ENCODE assay signal across 9 mouse cellular contexts in the genomic region with DNA sequence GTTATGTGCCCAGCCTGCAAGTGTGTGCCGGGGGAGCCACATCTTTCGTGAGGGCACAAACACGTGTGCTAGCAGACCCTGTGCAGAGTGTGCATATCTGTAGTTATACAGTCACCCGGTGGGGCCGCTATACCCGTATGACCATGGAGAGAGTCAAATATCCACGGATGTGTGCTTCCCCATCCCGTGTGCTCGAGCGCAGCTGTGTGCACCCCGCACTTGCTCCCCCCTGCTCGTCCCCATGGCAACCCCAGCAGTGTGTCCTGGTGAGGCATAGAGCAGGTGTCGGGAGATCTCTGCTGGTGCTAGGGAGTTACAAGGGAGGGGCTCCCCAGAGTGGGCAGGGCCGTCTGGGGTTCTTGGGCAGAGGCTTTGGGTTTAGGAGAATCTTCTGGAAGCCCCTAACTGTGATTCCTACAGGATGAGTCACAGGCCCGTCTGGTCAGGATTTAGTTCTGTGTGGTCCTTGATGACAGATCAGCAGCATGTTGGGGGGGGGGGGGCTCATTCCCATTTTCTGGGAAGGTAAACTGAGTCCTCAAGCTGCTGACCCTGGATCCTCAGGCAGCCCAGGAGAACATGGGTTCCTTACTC. TPM values are rescaled to one million over a fixed set of nuclear protein-coding genes. Genes with fewer than 3 reads are reported as not detected.
A peak's percentile ranks its signal among the peaks of the same experiment; 100 is the strongest.
DNase-seq lines count a peak whose midpoint lies in the region; ATAC-seq and TF ChIP-seq lines count a peak whose summit lies in the region.
"Had no signal": no experiment of that assay in that cellular context is flagged by ENCODE, and none has a peak within 500 bp of the region (broad histone marks: within the 10 kb centered on the region; RNA-seq: fewer than 3 reads in every experiment).

No protein-coding gene starts in this region.

- peak; percentile 80 for ATAC-seq in limb, embryonic 13.5 days (ENCODE audit: low FRiP score, low read depth)
- peak; percentile 44 for ATAC-seq in stomach, embryonic 15.5 days (ENCODE audit: insufficient read depth, low FRiP score, low read depth)
- ATAC-seq in liver, postnatal 0 days = no peak

- no peaks in the 10 kb centered on the region for H3K36me3 ChIP-seq in forebrain, embryonic 10.5 days (replicated peaks)
- H3K36me3 ChIP-seq in limb, embryonic 13.5 days = no peaks in the 10 kb centered on the region
- no peaks in the 10 kb centered on the region for H3K36me3 ChIP-seq in stomach, embryonic 15.5 days
- no peaks in the 10 kb centered on the region for H3K36me3 ChIP-seq in liver, postnatal 0 days (replicated peaks; ENCODE audit: insufficient read depth, low read length)

- no peak for TF ChIP-seq EP300 in liver, postnatal 0 days (IDR thresholded peaks at IDR 0.05; ENCODE audit: low read depth)

- WGBS in forebrain, embryonic 10.5 days = 44% methylated on average over 15 of the region's 15 CpGs
- WGBS in limb, embryonic 13.5 days = 35% methylated on average over 15 of the region's 15 CpGs
- WGBS in stomach, embryonic 15.5 days = 28% methylated on average over 15 of the region's 15 CpGs
- WGBS in liver, postnatal 0 days (ENCODE audit: insufficient replicate concordance) = 37% methylated on average over 15 of the region's 15 CpGs

- no peaks in the 10 kb centered on the region for H3K9me3 ChIP-seq in forebrain, embryonic 10.5 days
- no peaks in the 10 kb centered on the region for H3K9me3 ChIP-seq in limb, embryonic 13.5 days
- H3K9me3 ChIP-seq in stomach, embryonic 15.5 days = no peaks in the 10 kb centered on the region
- H3K9me3 ChIP-seq in liver, postnatal 0 days (ENCODE audit: low read length) = no peaks in the 10 kb centered on the region

- peak overlapping the region; percentile 72 for H3K27ac ChIP-seq in forebrain, embryonic 10.5 days
- no peak overlapping the region for H3K27ac ChIP-seq in limb, embryonic 13.5 days
- no peak overlapping the region for H3K27ac ChIP-seq in stomach, embryonic 15.5 days
- no peak overlapping the region for H3K27ac ChIP-seq in liver, postnatal 0 days (ENCODE audit: low read depth)
- H3K27ac ChIP-seq: macrophage had no signal

- peak overlapping the region; percentile 3; the same call in 1 of the 2 replicates for H3K4me3 ChIP-seq in forebrain, embryonic 10.5 days
- H3K4me3 ChIP-seq in limb, embryonic 13.5 days = no peak overlapping the region
- H3K4me3 ChIP-seq in stomach, embryonic 15.5 days (replicated peaks) = no peak overlapping the region
- no peak overlapping the region for H3K4me3 ChIP-seq in liver, postnatal 0 days (ENCODE audit: low read depth, low read length)
- H3K4me3 ChIP-seq: erythroblast, embryonic 14.5 days had no signal

- DNase-seq in right cerebral cortex, adult 18-20 months = peak; percentile 64
- DNase-seq in right cerebral cortex, postnatal 25 days = no peak
- no peak for DNase-seq in forebrain, embryonic 10.5 days (ENCODE audit: extremely low spot score, low spot score)
- DNase-seq in liver, postnatal 0 days = no peak
- no peak for DNase-seq in heart, adult 11 months

- H3K9ac ChIP-seq in limb, embryonic 13.5 days = no peak overlapping the region
- no peak overlapping the region; the same call in 1 of the 2 replicates for H3K9ac ChIP-seq in stomach, embryonic 15.5 days
- H3K9ac ChIP-seq in liver, postnatal 0 days (replicated peaks) = no peak overlapping the region

- TF ChIP-seq CTCF in liver, postnatal 0 days (IDR thresholded peaks at IDR 0.05; ENCODE audit: low read depth) = no peak

- peak overlapping the region; percentile 34 for H3K4me2 ChIP-seq in limb, embryonic 13.5 days (replicated peaks)
- H3K4me2 ChIP-seq in stomach, embryonic 15.5 days = 0 out of 2 replicates have a peak overlapping the region, but pooled peaks have one; percentile 5
- no peak overlapping the region for H3K4me2 ChIP-seq in liver, postnatal 0 days (ENCODE audit: low read depth, low read length)

- H3K27me3 ChIP-seq in forebrain, embryonic 10.5 days (ENCODE audit: poor library complexity, severe bottlenecking) = peaks cover 26% of the 10 kb centered on the region
- peaks cover 44% of the 10 kb centered on the region for H3K27me3 ChIP-seq in limb, embryonic 13.5 days
- peaks cover 6% of the 10 kb centered on the region for H3K27me3 ChIP-seq in stomach, embryonic 15.5 days (replicated peaks)
- peaks cover 11% of the 10 kb centered on the region for H3K27me3 ChIP-seq in liver, postnatal 0 days (ENCODE audit: insufficient read depth, low read length)

- peaks cover 39% of the 10 kb centered on the region for H3K4me1 ChIP-seq in forebrain, embryonic 10.5 days
- peaks cover 27% of the 10 kb centered on the region for H3K4me1 ChIP-seq in limb, embryonic 13.5 days
- peaks cover 23% of the 10 kb centered on the region for H3K4me1 ChIP-seq in stomach, embryonic 15.5 days
- H3K4me1 ChIP-seq in liver, postnatal 0 days (ENCODE audit: insufficient read depth) = no peaks in the 10 kb centered on the region

RNA-seq across cellular contexts. Expression of gene Elfn1, which starts 24.3 kb away (rescaled TPM):
- 0.07 and 0.32 TPM in 2 replicates for polyA plus RNA-seq in forebrain, embryonic 10.5 days (2016; fragmentation: Nextera tagmentation; extraction: Ambion mirVana)
- 0.29 and 0.43 TPM in 2 replicates for polyA plus RNA-seq in limb, embryonic 13.5 days (2015; fragmentation: Nextera tagmentation; extraction: Ambion mirVana)
- 0.24 and 0.79 TPM in 2 replicates for polyA plus RNA-seq in stomach, embryonic 15.5 days (2015; fragmentation: Nextera tagmentation; extraction: Ambion mirVana)
- not detected in 2 replicates for polyA plus RNA-seq in liver, postnatal 0 days (2015; fragmentation: Nextera tagmentation; extraction: Ambion mirVana)
- polyA plus RNA-seq: erythroblast, embryonic 14.5 days; macrophage had no signal
